Mouse (Mus musculus): ENCODE measurements around the gene Phox2b.

The Phox2b gene

DNA sequence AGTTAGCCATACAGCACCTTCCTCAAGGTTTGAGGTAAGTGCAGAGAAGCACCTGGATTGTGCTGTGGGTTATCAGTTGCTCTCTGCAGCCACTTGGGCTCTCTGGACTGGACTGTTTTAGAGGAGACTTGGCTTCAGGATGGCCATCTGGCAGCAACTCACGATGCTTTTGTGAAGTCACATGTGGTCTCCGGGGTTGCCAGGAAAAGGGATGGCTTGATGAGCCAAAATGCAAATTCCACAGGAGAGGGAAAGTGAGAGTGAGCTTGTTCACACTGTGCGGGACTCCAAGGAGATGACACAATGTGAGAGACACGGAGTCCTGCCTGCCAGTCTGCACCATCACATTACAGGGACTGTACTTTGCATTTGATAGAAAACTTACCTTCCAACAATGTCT, 7.3 kb downstream of the Phox2b start:
- DNase-seq (ENCODE audit: low read depth, low spot score), result no peak

DNA sequence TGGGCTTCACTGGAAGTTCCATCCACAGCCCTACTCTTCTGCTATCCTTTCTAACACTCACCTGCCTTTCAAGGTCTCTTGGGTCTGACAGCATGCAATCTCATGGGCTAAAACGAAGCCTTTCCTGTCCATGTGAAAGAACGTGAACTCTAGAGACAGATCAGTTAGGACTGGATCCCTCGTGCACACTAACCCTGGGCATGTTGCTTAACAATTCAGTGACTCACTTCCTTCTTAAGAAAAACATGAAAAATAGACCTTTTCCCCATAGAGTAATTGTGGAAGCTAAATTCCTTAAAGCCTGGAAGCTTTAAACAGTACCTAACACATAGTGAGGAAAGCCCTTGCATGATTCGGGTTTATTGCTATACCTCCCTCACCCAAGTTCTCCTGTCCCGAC, 8.2 kb downstream of the Phox2b start:
- DNase-seq (ENCODE audit: low read depth, low spot score), result no peak

DNA sequence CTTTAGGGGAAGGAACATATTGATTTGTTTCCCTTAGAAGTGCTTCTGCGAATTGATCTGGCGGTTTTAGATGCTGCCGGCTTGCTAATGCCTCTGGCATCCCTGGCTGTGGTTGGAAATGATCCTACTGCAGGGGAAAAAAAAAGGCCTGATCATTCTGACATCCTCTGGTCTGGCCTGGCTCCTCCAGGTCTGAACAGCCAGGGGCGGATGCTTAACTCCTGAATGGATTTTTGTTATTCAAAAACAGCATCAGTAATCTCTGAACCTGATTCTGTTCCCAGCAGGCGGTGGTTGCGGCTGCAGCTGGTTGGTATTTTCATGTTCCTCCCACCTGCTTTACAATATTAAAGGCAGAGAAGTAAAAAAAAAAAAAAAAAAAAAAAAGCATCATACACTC, 16.0 kb downstream of the Phox2b start:
- no peak for DNase-seq (ENCODE audit: low read depth, low spot score)

DNA sequence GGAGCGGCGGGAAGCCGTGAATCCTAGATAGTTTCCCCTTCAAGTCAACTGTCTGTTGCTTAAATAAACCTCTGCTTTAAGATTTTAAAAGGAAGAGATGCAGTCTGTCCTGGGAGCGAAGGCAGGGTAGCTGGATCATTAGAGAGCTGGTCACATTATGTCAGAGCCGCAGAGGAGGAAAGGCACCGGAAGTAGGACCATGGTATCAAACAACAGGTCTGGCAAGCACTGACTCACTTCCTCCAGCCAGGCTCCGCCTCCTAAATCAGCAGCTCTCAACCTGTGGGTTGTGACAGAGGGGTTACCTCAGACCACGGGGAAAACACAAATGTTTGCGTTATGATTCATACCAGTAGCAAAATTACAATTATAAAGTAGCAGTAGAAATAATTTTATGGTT, 35.5 kb downstream of the Phox2b start:
- DNase-seq (ENCODE audit: low read depth, low spot score), result no peak

DNA sequence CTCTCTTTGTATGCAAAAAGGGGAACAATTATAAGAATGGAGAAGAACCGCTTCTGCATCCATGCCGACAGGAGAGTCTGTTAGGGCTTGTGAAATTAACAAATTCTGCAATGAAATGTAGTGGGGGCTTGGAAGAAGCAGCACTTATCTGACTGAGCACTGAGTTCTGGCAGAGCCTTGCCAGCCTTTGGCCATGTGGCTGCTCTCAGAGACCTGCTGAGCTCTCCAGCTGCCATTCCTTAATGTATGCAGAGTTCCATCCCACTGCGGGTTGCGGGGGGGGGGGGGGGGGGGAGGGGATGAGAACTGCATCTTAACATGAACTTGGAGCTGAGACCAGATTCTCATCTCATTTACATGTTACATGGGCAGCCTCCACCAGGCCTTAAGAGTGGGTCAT, 38.6 kb downstream of the Phox2b start:
- no peak for DNase-seq (ENCODE audit: low read depth, low spot score)

DNA sequence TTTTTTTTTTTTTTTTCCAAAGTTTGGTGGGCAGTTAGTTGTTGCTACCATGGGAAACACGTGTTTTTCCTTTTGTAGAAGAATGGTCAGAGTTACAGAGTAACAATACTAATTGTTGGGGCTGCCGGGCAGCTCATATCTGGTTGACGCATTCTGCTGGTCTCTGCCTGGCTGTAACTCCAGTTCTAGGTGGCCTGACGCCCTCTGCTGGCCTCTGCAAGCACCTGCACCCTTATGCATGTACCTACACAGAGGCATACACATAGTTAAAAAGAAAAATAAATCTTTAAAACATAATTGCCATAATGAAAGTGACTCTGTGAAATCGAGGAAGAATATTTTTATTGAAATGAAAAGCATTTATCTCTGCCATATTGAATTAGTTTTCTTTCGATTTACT, 41.3 kb downstream of the Phox2b start:
- DNase-seq (ENCODE audit: low read depth, low spot score), result no peak

DNA sequence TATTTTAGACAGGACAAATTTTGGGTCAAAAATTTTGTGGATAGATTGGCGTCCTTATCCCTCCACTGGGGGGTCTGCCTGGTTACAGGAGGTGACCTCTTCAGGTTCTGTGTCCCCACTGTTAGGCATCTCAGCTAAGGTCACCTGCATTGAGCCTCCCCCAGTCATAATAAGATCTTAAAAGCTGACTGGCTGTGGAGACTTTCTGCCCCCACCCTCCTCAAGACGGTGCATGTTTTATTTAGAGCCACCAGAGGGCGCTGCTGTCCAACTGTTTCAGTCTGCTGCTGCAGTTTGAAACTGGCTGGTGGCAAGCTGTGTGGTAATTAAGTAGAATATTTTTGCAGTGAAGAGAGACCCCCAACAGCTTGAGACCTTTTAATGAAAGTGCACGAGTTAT, 51.1 kb downstream of the Phox2b start:
- peak; percentile 70 for DNase-seq (ENCODE audit: low read depth, low spot score)

All from retina, postnatal 7 days (tissue).